In genomic region chr1:93685401-93686244, GRCm38 (mm10) we compare ENCODE assay signal across 8 mouse cellular contexts. TPM values are rescaled to one million over a fixed set of nuclear protein-coding genes. Genes with fewer than 3 reads are reported as not detected.
DNase-seq lines count a peak whose midpoint lies in the region; ATAC-seq lines count a peak whose summit lies in the region.

Gene Bok (plus strand): TSS chr1:93685660.

- intact Hi-C loops in heart, postnatal 10 days (cut with DNase I) = loop anchor here (5.0 kb wide), 1 partner anchor 37 kb away; no protein-coding TSS in a partner anchor

- peaks cover 31% of the 10 kb centered on the region for H3K4me1 ChIP-seq in forebrain, embryonic 15.5 days

- H3K36me3 ChIP-seq in forebrain, embryonic 15.5 days = no peaks in the 10 kb centered on the region

- ATAC-seq in forebrain, embryonic 15.5 days (replicated peaks) = peak; percentile 68

- DNase-seq in Muller cell, postnatal 12 days (ENCODE audit: inconsistent ontology term) = peak; percentile 90
- peak; percentile 50 for DNase-seq in cerebellum, adult 11-12 months
- peak; percentile 87 to 88 for DNase-seq in heart, postnatal 10 days
- DNase-seq in kidney, postnatal 36 days = peak; percentile 94 to 96
- peak; percentile 70 to 78 for DNase-seq in lung, adult 18-20 months
- DNase-seq in ovary, adult 18-20 months (ENCODE audit: low spot score) = peak; percentile 89
- peak; percentile 61 to 87 for DNase-seq in urinary bladder, postnatal 36 days (ENCODE audit: low spot score in 2 of 2)

- 0 out of 2 replicates have a peak, but pooled peaks cover 3% of the 10 kb centered on the region for H3K27me3 ChIP-seq in forebrain, embryonic 15.5 days

- WGBS in forebrain, embryonic 15.5 days = under 1% methylated on average over 73 of the region's 78 CpGs

- peak within 1 kb of the TSS; percentile 74 for H3K4me2 ChIP-seq in forebrain, embryonic 15.5 days (replicated peaks)

- H3K27ac ChIP-seq in forebrain, embryonic 15.5 days (replicated peaks) = peak within 1 kb of the TSS; percentile 72

- peak within 1 kb of the TSS; percentile 76 for H3K9ac ChIP-seq in forebrain, embryonic 15.5 days (replicated peaks)

- H3K9me3 ChIP-seq in forebrain, embryonic 15.5 days = no peaks in the 10 kb centered on the region

- peak within 1 kb of the TSS; percentile 63 for H3K4me3 ChIP-seq in forebrain, embryonic 15.5 days

RNA-seq across cellular contexts. Expression of gene Bok, which starts in this region (rescaled TPM):
- polyA plus RNA-seq in forebrain, embryonic 15.5 days (2015; fragmentation: Nextera tagmentation; extraction: Ambion mirVana) = 95.8 and 96.3 TPM in 2 replicates
- total RNA-seq in heart, postnatal 10 days (2021) = 10 to 100 TPM; 10.2 to 10.4 TPM

Comparison
In these comparisons a context has a peak if more than half of its experiments do, and no peak if none do; other contexts are left out.
1. Peak in every context shown above with its lines: DNase-seq, ATAC-seq, H3K4me3 ChIP-seq and H3K27ac ChIP-seq.